Mouse (Mus musculus) kidney, postnatal 25 days (tissue): ENCODE data around the gene Tekt3.
A peak's percentile ranks its signal among the peaks of the same experiment; 100 is the strongest.

Source experiments
- DNase-seq, 2 experiments: peaks; one replicate each; pipeline ENCODE4 v3.0.0; 2021; ENCODE audit warnings: mixed read lengths in 2 of 2

Tekt3 gene

GRCm38 (mm10) chr11:63059911-63060310 is 1.5 kb upstream of the Tekt3 start:
- DNase-seq, result no peak

DNA sequence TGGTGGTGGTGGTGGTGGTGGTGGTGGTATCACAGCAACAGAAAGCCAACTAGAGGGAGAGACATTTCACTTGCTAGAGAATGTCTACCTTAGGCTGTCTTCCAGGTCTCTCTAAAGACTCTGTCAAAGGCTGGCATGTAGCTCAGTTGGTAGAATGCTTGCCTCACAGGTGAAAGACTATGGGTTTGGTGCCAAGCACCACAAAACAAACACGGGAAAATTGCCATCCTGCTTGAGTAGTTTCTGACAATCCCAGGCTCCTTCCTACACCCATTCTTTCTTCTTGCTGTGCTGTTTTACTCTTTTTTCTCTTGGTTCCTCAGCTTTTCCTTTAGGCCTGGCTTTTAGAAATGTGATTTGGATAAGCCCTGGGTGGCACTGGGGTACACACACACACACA is 5.1 kb downstream of the Tekt3 start:
- no peak for DNase-seq

- DNase-seq, result no peak
These were observed 8.6 kb downstream of the Tekt3 start for GRCm38 (mm10) chr11:63070081-63070480.

GRCm38 (mm10) chr11:63084536-63084935 is 23.1 kb downstream of the Tekt3 start:
- DNase-seq, result no peak

GRCm38 (mm10) chr11:63088672-63089071 is 27.2 kb downstream of the Tekt3 start:
- no peak for DNase-seq

- no peak for DNase-seq
These were observed 28.8 kb downstream of the Tekt3 start for GRCm38 (mm10) chr11:63090210-63090609.

DNA sequence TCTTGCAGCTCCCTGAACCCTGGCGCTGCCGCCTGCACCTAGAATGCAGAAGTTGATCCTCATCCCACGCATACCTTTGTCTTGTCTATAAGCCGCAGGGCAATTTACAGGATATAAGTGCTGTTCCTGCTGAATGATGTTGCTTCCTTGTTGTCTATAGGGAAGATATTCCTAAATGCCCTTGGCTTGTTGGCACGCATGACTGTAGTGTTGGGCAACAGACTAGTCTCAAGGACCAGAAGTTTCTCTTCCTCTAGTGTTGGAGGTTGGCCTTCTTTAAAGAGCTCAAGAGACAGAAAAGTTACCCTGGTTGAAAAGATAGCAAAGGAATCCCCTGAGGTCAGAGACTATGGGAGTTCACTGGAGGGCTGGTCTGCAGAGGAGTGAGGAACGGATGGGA is 29.5 kb downstream of the Tekt3 start:
- no peak for DNase-seq

DNA sequence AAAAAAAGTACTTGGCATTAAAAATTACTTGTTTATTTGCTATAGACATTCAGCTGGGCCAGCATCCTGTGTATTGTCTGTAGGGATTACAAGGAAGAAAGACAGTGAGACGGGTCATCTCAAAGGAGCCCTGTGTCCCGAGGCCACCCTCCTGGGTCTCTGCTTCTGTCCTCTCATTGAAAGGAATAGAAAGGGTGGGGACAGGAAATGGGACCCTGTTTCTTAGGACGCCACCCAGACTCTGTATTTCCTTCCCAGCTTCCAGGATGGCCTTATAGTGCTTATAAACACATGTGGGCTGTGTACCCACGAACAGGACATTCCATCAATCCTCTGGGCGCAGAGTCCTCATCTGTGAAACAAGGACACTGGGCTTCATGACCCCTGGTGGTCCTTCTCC is 30.8 kb downstream of the Tekt3 start:
- DNase-seq, result no peak

DNA sequence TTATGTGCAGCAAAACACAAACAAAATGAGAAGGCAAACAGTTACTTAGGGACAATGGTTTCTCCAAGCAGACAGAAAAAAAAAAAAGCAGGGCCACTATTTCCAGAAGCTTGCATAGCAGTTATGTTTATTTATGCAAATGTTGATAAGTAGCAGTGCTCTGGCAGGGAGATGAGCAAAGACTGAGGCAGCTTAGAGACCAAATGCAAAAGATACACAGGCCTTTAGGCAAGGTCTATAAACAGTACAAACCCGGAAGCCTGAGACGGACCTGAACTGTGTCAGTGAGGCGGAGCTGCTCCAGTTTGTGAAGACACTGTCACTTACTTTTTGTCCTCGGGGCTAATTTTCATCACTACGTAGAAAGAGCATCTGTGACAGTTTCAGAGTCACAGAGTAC is 32.1 kb downstream of the Tekt3 start:
- no peak for DNase-seq

DNA sequence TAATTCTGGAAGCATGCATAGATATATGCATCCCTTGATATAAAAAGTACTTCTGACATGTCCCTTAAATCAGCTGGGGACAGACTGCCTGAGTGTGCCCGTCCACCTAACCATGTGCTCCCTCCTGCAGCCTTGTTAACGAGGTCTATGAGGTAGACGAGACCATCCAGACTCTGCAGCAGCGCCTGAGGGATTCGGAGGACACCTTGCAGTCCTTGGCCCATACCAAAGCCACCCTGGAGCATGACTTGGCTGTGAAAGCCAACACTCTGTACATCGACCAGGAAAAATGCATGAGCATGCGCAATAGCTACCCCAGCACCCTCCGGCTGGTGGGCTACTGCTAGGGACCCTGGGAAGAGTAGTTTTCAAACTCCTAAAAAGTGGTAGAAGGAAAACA is 33.0 kb downstream of the Tekt3 start:
- DNase-seq, result no peak

DNA sequence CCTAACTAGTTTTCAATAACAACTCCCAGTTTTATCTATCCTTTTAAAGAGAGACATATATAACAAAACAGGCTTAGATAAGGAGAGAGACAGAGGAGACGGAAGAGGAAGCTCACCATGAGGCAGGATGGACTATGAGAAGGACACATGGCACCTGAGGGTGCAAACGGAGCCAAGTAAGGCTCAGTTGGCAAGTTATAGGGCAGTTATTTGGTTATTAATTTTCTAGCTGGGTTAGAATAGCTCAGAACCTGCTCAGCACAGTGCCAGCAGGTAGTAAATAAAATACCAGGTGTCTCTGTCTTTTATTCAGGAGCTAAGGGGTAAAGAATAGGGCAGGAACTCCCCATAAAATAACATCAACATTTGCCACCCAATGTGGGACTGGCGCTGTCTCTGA is 36.6 kb downstream of the Tekt3 start:
- no peak for DNase-seq

DNA sequence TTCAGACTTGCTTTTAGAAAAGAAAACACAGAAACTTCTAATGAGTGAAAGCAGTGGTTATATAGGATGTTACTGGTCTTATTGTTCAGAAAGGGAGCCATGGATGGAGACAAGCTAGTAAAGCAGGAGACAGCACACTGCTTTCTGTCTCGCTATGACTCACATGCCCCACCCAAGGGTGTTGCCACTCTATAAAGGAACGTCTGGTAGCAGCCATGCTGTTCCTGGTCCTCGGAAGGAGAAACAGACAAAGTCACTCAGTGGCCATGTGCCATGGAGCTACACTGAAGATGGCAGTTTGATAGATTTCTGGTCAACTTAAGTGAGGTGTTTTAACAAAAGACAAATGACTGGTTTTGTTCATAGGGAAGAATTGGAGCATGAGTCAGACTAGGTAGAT is 37.9 kb downstream of the Tekt3 start:
- no peak for DNase-seq

DNA sequence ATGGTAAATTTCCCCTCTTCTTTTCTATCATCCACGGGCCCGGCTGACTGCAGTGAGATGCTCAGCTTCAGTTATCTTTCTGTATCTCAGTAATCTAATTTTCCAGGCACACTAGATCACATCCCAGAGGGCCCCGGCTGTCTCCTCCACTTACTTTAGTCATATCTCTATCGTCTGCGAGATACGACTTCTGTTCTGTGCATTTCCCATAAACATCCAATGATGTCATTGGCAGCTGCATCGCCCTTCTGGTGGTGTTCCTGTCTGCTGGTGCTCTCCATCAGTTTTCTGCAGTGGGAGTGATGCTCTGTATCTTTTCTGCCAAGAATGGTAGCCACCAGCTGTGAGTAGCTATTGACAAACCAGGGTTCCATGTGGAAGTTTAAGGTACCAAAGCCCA is 41.8 kb downstream of the Tekt3 start:
- DNase-seq, result no peak

DNA sequence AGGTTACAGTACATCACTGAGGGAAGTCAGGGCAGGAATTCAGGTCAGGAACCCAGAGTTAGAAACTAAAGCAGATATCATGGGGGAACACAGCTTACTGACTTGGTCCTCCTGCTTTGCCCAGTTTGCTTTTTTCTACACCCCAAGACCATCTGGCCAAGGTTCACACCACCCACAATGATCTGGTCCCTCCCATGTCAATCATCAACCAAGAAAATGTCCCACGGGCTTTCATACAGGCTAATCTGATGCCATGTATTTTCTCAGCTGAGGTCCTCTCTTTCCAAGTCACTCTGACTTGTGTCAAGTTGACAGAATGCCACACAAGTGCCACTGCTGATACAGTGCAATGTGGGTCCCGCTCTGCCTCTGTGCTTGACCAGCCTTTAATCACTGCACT is 42.6 kb downstream of the Tekt3 start:
- DNase-seq, result no peak

DNA sequence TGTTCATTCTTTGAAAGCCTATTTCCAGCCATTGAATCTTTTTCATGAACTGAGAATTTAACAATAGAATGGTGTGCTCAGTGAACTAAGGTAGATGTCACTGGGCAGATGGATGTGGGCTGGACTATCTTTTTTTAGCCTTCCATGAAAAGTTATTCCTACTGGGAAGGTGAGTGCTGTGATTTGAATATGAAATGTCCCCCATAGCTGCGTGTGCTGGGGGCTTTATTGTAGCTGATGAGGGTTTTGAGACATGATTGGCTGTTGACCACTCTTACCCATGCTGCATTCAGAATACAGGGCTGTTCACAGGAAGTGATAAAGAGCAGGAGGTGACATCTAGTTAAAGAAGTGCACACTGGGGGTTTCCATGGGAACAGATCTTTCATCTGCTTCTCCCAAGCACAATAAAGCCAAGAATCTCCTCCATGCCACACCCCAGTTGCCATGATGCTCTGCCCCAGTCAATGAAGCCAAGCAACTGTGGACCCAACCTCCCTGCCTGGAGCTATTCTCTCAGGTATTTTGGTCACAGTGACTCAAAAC is 47.8 kb downstream of the Tekt3 start:
- DNase-seq, result no peak

DNA sequence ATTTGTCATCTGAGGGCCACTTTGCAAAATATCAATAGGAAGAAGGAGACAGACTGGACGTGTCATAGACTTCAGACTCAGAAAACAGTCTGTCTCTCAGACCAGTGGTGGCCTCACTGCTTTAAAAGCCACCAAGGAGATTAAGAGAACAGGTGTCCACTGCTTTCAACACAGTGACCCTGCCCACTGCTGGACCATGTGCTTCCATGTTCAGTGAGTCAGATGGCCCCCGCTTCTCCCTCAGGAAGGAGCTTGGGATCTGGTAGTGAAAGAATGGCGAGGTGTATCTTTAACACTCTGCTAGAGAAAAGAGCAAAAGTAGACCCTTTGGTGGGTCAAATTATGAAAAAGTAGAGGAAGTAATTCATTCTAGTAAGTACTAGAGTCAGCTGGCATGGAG is 48.9 kb downstream of the Tekt3 start:
- no peak for DNase-seq

DNA sequence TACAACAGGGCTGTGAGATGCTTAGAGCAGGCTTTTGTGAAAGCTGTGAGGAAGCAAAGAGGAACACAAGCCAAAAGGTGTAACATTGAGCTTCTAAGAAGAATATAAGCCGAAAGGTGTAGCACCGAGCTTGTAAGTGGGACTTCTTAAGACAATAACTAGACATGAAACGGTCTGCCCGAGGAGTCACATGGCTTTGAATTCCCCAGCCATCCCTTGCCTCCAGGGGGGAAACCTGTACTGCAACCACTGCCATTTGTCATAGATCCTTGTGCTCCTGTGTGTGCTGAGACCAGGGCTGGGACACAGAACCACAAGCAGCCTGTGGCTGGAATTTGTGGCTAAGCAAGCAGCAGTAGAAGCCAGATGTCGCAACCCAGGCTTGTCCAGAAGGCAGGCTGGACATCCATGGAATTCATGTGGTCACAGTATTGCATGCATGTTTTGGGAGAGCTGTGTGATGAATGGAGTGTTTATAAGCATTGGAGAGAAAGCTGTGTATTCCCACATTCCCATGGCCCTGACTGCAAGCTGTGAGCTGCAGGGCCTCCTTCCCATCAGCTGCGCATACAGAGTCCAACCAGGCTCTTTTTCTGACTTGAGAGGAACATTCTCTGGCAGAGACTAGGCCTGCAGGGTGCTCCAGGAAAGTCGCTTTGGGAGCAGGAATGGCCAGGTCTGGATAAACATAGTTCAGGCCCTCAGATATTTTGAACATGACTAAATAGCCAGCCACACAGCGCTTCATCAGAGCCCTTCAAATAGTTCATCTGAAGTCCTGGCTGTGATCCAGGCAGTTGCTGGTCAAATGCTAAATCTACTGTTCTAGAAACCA is 53.6 kb downstream of the Tekt3 start:
- no peak for DNase-seq

DNA sequence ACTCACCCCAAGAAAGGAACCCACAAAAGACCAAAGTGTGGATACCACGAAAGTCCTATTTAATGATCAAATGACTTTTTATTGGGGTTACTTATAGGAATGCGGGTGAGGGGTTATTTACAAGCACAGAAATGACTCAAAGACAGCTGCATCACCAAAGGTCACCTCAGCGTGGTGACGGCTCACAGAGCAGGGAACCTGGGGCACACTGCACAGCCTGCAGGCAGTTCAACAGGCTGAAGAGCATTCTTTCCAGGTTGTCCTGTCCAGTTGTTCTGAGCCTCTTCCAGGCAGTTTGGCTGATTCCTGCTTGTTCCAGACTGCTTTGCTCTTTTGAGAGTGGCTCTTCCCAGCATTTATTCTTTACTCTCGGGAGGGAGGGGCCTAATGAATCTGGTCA is 55.2 kb downstream of the Tekt3 start:
- DNase-seq, result no peak

GRCm38 (mm10) chr11:63117266-63117665 is 55.8 kb downstream of the Tekt3 start:
- no peak for DNase-seq

GRCm38 (mm10) chr11:63119791-63120190 is 58.3 kb downstream of the Tekt3 start:
- DNase-seq, result no peak

DNA sequence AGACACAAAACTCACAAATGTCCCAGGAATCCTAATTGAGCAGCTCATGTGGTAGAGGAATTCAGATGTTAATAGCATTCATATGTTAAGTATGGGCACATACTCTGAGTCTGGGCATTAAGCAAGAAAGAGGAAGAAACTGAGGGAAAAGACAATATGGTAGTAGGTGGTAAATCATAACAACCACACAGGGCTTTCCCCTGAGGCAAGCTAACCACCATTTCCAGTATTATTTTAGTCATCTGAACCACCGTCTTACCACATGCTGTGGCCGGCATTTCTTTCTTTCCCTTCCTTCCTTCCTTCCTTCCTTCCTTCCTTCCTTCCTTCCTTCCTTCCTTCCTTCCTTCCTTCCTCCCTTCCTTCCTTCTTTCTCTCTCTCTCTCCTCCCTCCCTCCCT is 60.8 kb downstream of the Tekt3 start:
- DNase-seq, result no peak

- no peak for DNase-seq
These were observed 61.4 kb downstream of the Tekt3 start for GRCm38 (mm10) chr11:63122776-63123350.

GRCm38 (mm10) chr11:63124316-63124715 is 62.9 kb downstream of the Tekt3 start:
- no peak for DNase-seq

GRCm38 (mm10) chr11:63125832-63126456 is 64.5 kb downstream of the Tekt3 start:
- peak in 1 of 2 experiments; percentile 21 for DNase-seq
